Comparison of ENCODE assay signal across 18 mouse cellular contexts in genomic region chr11:66344822-66345221, GRCm38 (mm10).
"Had no signal": no experiment of that assay in that cellular context is flagged by ENCODE, and none has a peak within 500 bp of the region (broad histone marks: within the 10 kb centered on the region; RNA-seq: fewer than 3 reads in every experiment).

No protein-coding gene starts in this region.

- H3K36me3 ChIP-seq: limb, embryonic 13.5 days; midbrain, embryonic 15.5 days; neural tube, embryonic 13.5 days; stomach, embryonic 15.5 days had no signal

- H3K27ac ChIP-seq: kidney, postnatal 0 days; limb, embryonic 13.5 days; liver, embryonic 14.5 days; macrophage; midbrain, embryonic 15.5 days; neural tube, embryonic 13.5 days; stomach, embryonic 15.5 days had no signal

- ATAC-seq: midbrain, embryonic 15.5 days had no signal

- H3K27me3 ChIP-seq: limb, embryonic 13.5 days; megakaryocyte, embryonic 14.5 days; midbrain, embryonic 15.5 days; neural tube, embryonic 13.5 days; stomach, embryonic 15.5 days had no signal

- H3K9me3 ChIP-seq: limb, embryonic 13.5 days; megakaryocyte, embryonic 14.5 days; midbrain, embryonic 15.5 days; neural tube, embryonic 13.5 days; stomach, embryonic 15.5 days had no signal

- H3K4me1 ChIP-seq: limb, embryonic 13.5 days; megakaryocyte, embryonic 14.5 days; midbrain, embryonic 15.5 days; neural tube, embryonic 13.5 days; stomach, embryonic 15.5 days had no signal

- H3K9ac ChIP-seq: limb, embryonic 13.5 days; liver, embryonic 14.5 days; midbrain, embryonic 15.5 days; neural tube, embryonic 13.5 days; stomach, embryonic 15.5 days had no signal

- DNase-seq: kidney, adult 11 months; kidney, adult 9 months; kidney, postnatal 36 days; layer of hippocampus, adult 9-11 months; layer of hippocampus, postnatal 36 days; left cerebral cortex, postnatal 4 days; right cerebral cortex, postnatal 14 days; thymus, adult 2 months; thymus, postnatal 25 days had no signal

- H3K4me2 ChIP-seq: limb, embryonic 13.5 days; midbrain, embryonic 11.5 days; midbrain, embryonic 15.5 days; neural tube, embryonic 13.5 days; stomach, embryonic 15.5 days had no signal

- H3K4me3 ChIP-seq: limb, embryonic 13.5 days; megakaryocyte, embryonic 14.5 days; midbrain, embryonic 15.5 days; neural tube, embryonic 13.5 days; stomach, embryonic 15.5 days had no signal
